Mouse (Mus musculus) forebrain, embryonic 12.5 days (tissue): ENCODE measurements around the gene Ttc28. TPM values are rescaled to one million over a fixed set of nuclear protein-coding genes. Genes with fewer than 3 reads are reported as not detected.

ENCODE experiments used
- ATAC-seq: fragments of 200-750 bp; cut with Nextera tagmentation; 2 replicates; pipeline ENCODE4 v1.8.0; 2017; ENCODE audit warnings: moderate TSS enrichment; ENCODE audit not compliant: low FRiP score
- H3K27ac ChIP-seq: fragments of 300-500 bp; sonication (generic); 2 replicates; pipeline ENCODE4 v1.5.1; 2016; ENCODE audit warnings: mild to moderate bottlenecking
- H3K27me3 ChIP-seq: fragments of 300-500 bp; sonication (generic); 2 replicates; pipeline ENCODE4 v1.6.1; 2016; ENCODE audit warnings: mild to moderate bottlenecking
- H3K36me3 ChIP-seq: fragments of 300-500 bp; sonication (generic); replicated peaks from 2 replicates; pipeline ENCODE4 v1.6.1; 2016; ENCODE audit warnings: mild to moderate bottlenecking
- H3K4me1 ChIP-seq: fragments of 300-500 bp; sonication (generic); 2 replicates; pipeline ENCODE4 v1.6.1; 2016
- H3K4me2 ChIP-seq: fragments of 300-500 bp; sonication (generic); 2 replicates; pipeline ENCODE4 v1.6.1; 2016; ENCODE audit warnings: mild to moderate bottlenecking, moderate library complexity
- H3K4me3 ChIP-seq: fragments of 300-500 bp; sonication (generic); replicated peaks from 2 replicates; pipeline ENCODE4 v1.5.1; 2016; ENCODE audit warnings: mild to moderate bottlenecking
- H3K9ac ChIP-seq: fragments of 300-500 bp; sonication (generic); 2 replicates; pipeline ENCODE4 v1.6.1; 2016; ENCODE audit warnings: mild to moderate bottlenecking
- H3K9me3 ChIP-seq: fragments of 300-500 bp; sonication (generic); 2 replicates; pipeline ENCODE4 v1.6.1; 2016
- WGBS: fragments of 180-500 bp; shearing (Covaris S2); methylation state at CpG from one replicate; pipeline ENCODE4 v1.1.7; 2016; 5-methylcytosine and 5-hydroxymethylcytosine counted together
- polyA plus RNA-seq: library from polyadenylated mRNA; unstranded; fragments of >200 nt; fragmentation: Nextera tagmentation; extraction: Ambion mirVana; gene quantifications from 2 replicates; pipeline ENCODE4 v1.2.1, GENCODE M21; 2016

The Ttc28 gene
- polyA plus RNA-seq, 1 experiment from 2014 or later, result 23.1 TPM

DNA sequence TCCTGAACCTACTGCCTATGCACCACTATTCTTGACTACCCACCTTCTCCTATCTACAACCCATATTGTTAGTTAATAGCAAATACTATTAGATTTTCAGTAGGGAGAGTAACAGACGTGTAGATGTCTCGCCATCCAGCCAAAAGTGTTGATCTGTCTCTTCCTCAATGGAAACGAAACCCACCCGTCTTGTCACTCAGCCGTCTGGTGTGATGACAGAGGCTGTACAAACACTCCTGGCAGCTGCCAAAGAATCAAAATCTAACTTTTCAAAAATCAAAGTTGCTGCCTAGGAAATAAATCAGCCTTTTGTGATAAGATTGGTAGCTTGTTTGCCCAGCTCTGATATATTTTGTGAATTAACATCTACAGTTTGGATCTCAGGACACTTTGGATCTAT lies 123.6 kb downstream of the Ttc28 start:
- 85% methylated on average over 5 of the region's 5 CpGs for WGBS
- H3K36me3 ChIP-seq, result no peaks in the 10 kb centered on the region
- H3K4me2 ChIP-seq, result no peak overlapping the region
- no peak overlapping the region for H3K27ac ChIP-seq
- peaks cover 28% of the 10 kb centered on the region for H3K4me1 ChIP-seq
- no peak overlapping the region for H3K9ac ChIP-seq
- no peak for ATAC-seq
- H3K9me3 ChIP-seq, result no peaks in the 10 kb centered on the region
- H3K4me3 ChIP-seq, result no peak overlapping the region
- no peaks in the 10 kb centered on the region for H3K27me3 ChIP-seq

DNA sequence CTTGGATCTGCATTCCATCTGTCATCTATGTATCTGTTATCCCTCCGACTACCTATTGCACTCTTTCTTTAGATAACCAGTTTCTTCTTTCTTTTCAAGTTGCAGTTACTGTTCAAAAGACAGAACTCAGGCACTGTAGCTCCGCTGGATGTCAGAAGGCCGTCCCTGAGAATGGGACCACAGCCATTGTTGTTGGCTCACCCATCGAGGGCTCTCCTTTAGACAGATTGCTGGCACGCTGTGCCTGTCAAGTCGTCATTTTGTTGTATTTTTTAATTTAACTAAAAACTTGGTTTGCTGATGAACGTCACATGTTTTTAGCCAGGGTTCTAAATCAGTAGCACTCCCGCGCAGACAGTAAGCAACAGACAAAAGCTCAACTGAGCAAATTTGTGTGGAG lies 124.1 kb downstream of the Ttc28 start:
- no peak for ATAC-seq
- no peaks in the 10 kb centered on the region for H3K36me3 ChIP-seq
- no peak overlapping the region for H3K4me3 ChIP-seq
- 89% methylated on average over 9 of the region's 9 CpGs for WGBS
- H3K4me1 ChIP-seq, result peaks cover 23% of the 10 kb centered on the region
- no peaks in the 10 kb centered on the region for H3K9me3 ChIP-seq
- H3K27me3 ChIP-seq, result no peaks in the 10 kb centered on the region
- no peak overlapping the region for H3K9ac ChIP-seq
- H3K4me2 ChIP-seq, result no peak overlapping the region
- H3K27ac ChIP-seq, result no peak overlapping the region

DNA sequence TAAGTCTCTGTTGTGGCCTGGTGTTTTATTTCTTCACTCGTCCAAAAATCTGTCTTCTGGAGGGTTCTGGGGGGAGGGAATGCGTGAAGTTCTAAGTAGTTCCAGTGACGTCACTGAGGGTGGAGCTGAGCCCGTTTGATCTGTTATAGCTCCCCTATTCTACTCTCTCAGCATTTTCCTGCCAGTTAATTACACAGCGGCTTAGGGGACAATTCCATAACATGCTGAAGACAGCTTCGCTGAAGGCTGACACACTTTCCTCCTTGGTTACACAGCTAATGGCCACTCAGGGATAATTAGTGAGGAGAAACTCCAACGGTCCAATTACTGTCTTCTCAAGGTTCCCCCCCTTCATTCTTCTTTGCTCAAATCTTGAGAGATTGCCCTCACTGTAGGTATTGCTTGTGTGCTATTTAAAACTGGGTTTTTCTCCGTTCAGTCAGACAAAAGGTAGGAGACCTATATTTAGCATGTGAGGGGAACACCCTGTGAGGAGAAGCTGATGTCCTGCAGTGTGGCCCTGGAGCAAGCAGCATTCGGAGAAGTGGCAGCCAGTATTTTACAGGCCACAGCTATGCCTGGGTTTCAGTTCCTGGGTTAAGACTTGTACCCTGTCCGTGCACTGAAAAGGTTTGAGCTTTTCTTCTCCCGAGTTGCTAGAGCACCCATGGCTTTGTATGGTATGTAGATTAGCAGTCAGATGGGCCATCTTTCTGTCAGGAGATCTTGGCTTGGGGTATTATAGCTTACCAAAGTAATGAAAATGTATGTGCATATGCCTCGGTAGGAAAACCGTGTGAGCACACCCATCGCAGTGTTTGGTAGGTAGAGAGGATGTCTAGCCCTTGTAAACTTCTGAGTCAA lies 126.9 kb downstream of the Ttc28 start:
- no peak overlapping the region for H3K4me3 ChIP-seq
- H3K9ac ChIP-seq, result no peak overlapping the region
- 41% methylated on average over 14 of the region's 14 CpGs for WGBS
- no peaks in the 10 kb centered on the region; the same call in 1 of the 2 replicates for H3K36me3 ChIP-seq
- H3K9me3 ChIP-seq, result no peaks in the 10 kb centered on the region
- H3K4me1 ChIP-seq, result peaks cover 27% of the 10 kb centered on the region
- peak overlapping the region; percentile 75 for H3K27ac ChIP-seq
- H3K4me2 ChIP-seq, result no peak overlapping the region
- H3K27me3 ChIP-seq, result no peaks in the 10 kb centered on the region
- ATAC-seq, result peak; percentile 64; the same call in 1 of the 2 replicates

DNA sequence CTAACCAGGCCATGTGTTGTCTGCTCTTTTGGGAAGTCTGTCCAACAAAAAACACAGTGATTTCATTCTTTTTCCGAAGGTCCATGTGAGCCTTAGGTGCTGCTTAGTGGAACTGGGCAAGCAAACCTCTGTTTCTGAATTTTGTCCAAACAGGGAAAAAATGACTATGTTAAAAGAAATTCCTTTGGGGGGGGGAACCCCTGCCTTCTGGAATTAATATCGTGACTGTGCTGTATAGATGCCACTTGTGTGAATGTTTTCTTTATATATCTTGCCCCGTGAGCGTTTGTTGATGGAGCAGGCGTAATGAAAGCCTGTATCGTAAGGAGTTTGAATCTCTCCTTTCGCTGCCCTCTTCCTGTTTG lies 127.5 kb downstream of the Ttc28 start:
- WGBS, result 84% methylated on average over 7 of the region's 7 CpGs
- ATAC-seq, result no peak
- Histone ChIP-seq H3K4me2 (no peak overlapping the region), H3K9ac (no peak overlapping the region), H3K36me3 (no peaks in the 10 kb centered on the region; the same call in 1 of the 2 replicates), H3K9me3 (no peaks in the 10 kb centered on the region), H3K27ac (no peak overlapping the region; the same call in none of the 2 replicates), H3K4me3 (no peak overlapping the region), H3K27me3 (no peaks in the 10 kb centered on the region), H3K4me1 (peaks cover 29% of the 10 kb centered on the region)

DNA sequence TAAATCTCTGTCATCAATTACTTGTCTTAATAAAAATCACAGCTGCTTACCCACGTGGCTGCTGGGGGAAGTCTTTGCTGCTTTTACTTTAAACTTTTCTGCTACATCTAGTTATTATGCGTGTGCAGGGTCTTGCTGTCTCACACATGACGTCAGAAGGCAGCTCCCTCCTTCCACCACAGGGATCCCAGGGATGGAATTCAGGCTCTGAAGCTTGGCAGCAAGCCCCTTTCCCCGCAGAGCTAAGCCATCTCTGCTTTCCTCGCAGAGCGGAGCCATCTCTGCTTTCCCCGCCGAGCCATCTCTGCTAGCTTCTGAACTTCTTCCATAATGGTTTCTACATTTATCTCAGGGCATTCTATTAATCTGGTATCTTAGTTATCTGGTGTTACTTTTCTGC lies 128.3 kb downstream of the Ttc28 start:
- ATAC-seq, result no peak
- H3K4me3 ChIP-seq, result no peak overlapping the region

DNA sequence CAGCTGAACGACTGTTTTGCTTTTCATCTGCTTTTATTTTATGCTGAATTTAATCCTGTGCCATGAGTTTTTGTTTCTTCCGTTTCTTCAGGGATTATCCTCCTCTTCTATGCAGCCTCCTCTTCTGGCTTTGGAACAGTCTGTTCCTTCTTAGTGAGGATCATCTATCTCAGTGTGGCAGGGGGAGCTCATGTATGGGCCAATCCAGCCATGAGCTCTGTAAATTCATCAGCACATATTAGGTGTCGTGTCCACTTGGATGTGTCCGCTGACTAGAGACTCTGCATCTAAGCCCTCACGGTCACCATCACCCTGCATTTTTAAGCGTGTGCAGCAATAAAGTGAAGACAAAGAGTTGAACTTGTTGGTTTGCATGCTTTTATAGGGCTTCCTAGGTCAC lies 128.8 kb downstream of the Ttc28 start:
- Histone ChIP-seq H3K27me3 (no peaks in the 10 kb centered on the region), H3K4me3 (no peak overlapping the region), H3K4me1 (peaks cover 37% of the 10 kb centered on the region), H3K36me3 (no peaks in the 10 kb centered on the region; the same call in 1 of the 2 replicates), H3K9ac (no peak overlapping the region), H3K27ac (no peak overlapping the region), H3K4me2 (no peak overlapping the region), H3K9me3 (no peaks in the 10 kb centered on the region)
- no peak for ATAC-seq
- 77% methylated on average over 6 of the region's 6 CpGs for WGBS

More for the DNA sequence above, 128.3 kb downstream of the Ttc28 start:
- no peaks in the 10 kb centered on the region for H3K9me3 ChIP-seq
- H3K4me1 ChIP-seq, result peaks cover 37% of the 10 kb centered on the region
- no peak overlapping the region for H3K9ac ChIP-seq
- H3K27me3 ChIP-seq, result no peaks in the 10 kb centered on the region
- H3K27ac ChIP-seq, result no peak overlapping the region
- 60% methylated on average over 8 of the region's 8 CpGs for WGBS
- no peaks in the 10 kb centered on the region; the same call in 1 of the 2 replicates for H3K36me3 ChIP-seq
- no peak overlapping the region for H3K4me2 ChIP-seq

DNA sequence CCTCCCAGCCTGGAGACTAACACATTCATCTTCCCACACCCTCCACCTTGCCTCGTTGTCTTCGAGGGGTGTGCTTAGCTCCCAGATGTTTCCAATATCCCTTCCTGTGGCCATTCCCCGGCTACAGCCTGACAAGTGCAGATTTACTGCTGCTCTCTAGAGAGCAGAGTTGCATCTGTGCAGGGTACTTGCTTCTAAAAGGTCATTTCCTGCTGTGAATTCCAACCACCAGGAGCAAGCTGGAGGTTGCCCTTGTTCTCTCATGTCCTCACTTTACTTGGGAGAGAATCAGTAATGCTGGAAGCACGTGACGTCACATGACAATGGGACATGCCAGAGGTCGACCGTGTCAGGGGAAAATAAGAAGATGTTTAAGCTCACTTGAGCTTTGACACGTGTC lies 131.7 kb downstream of the Ttc28 start:
- no peak overlapping the region for H3K27ac ChIP-seq
- 65% methylated on average over 8 of the region's 8 CpGs for WGBS
- no peak overlapping the region for H3K4me2 ChIP-seq

DNA sequence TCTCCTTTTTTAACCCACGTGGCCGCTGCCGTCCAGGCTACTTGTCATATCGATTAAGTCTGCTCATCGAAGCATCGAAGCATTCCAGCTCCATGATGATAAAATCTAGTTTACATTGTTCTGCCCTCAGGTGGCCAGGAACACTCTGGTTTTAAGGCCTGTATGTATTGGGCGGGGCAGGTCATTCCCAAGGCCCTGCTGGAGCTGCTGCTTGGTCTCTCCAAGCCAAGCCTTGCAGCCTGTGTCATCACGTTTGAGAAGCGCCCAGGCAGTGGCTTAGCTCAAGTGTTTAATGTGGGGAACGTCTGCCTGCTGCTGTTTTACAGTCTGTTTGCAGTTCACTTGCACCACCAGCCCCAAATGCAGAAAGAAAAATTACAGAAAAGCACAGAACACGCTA lies 132.5 kb downstream of the Ttc28 start:
- H3K4me2 ChIP-seq, result no peak overlapping the region
- H3K9ac ChIP-seq, result no peak overlapping the region
- ATAC-seq, result no peak
- 82% methylated on average over 11 of the region's 11 CpGs for WGBS
- H3K4me3 ChIP-seq, result no peak overlapping the region
- H3K27ac ChIP-seq, result peak overlapping the region; percentile 43; the same call in 1 of the 2 replicates
- H3K9me3 ChIP-seq, result peaks cover 6% of the 10 kb centered on the region; the same call in 1 of the 2 replicates
- peaks cover 29% of the 10 kb centered on the region for H3K4me1 ChIP-seq
- H3K27me3 ChIP-seq, result no peaks in the 10 kb centered on the region
- no peaks in the 10 kb centered on the region; the same call in 1 of the 2 replicates for H3K36me3 ChIP-seq

More for the DNA sequence above, 131.7 kb downstream of the Ttc28 start:
- Histone ChIP-seq H3K36me3 (no peaks in the 10 kb centered on the region; the same call in 1 of the 2 replicates), H3K4me3 (no peak overlapping the region), H3K4me1 (peaks cover 37% of the 10 kb centered on the region), H3K9ac (no peak overlapping the region), H3K9me3 (peaks cover 6% of the 10 kb centered on the region; the same call in 1 of the 2 replicates), H3K27me3 (no peaks in the 10 kb centered on the region)
- no peak for ATAC-seq

DNA sequence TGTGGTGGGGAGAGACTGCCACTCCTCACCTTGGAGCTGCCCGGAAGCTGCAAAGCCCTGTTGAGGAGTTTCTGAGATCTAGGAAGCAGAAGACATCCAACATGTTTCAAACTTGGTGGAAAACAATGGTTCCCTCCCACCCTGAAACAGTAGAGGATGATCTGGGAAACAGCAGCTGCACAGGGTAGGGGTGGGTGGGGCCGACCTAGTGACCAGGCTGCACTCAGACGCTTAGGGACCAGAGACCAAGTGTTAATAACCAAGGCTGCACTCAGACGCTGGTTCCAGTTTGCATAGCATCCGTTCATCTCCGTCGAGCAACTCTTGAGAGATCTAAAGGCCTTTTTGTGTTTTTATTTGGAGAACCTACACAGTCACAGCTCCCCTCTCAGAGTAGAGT lies 133.0 kb downstream of the Ttc28 start:
- 69% methylated on average over 7 of the region's 7 CpGs for WGBS
- H3K4me3 ChIP-seq, result no peak overlapping the region
- ATAC-seq, result no peak
- no peak overlapping the region for H3K4me2 ChIP-seq
- H3K9me3 ChIP-seq, result peaks cover 6% of the 10 kb centered on the region; the same call in 1 of the 2 replicates
- no peaks in the 10 kb centered on the region; the same call in 1 of the 2 replicates for H3K36me3 ChIP-seq
- H3K9ac ChIP-seq, result no peak overlapping the region
- no peak overlapping the region for H3K27ac ChIP-seq
- H3K4me1 ChIP-seq, result peaks cover 25% of the 10 kb centered on the region
- no peaks in the 10 kb centered on the region for H3K27me3 ChIP-seq

DNA sequence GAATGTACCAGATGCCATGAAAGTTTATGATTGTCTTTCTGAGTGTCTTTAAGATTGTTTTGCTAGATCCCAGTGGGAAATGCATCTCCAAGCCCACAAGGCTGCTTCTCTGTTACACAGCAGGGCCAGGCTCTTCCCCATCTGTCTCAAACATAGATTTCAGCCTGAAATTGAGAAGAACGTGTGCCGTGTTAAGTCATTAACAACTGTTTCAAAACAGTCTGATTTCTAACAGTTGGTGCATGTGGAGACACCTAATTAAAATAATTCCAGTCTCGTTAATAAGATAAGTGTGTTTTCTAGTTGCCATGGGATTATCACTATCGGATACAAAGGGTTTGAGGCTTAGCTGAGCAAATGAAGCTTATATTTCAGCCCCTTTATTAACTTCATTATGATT lies 135.4 kb downstream of the Ttc28 start:
- no peak overlapping the region for H3K4me3 ChIP-seq
- H3K4me2 ChIP-seq, result no peak overlapping the region
- no peaks in the 10 kb centered on the region for H3K36me3 ChIP-seq
- H3K9me3 ChIP-seq, result peaks cover 6% of the 10 kb centered on the region; the same call in 1 of the 2 replicates
- no peaks in the 10 kb centered on the region for H3K27me3 ChIP-seq
- peak overlapping the region; percentile 38; the same call in 1 of the 2 replicates for H3K27ac ChIP-seq
- ATAC-seq, result 0 out of 2 replicates have a peak, but pooled peaks have one; percentile 49
- WGBS, result 33% methylated on average over 4 of the region's 4 CpGs
- peaks cover 22% of the 10 kb centered on the region for H3K4me1 ChIP-seq
- H3K9ac ChIP-seq, result no peak overlapping the region

DNA sequence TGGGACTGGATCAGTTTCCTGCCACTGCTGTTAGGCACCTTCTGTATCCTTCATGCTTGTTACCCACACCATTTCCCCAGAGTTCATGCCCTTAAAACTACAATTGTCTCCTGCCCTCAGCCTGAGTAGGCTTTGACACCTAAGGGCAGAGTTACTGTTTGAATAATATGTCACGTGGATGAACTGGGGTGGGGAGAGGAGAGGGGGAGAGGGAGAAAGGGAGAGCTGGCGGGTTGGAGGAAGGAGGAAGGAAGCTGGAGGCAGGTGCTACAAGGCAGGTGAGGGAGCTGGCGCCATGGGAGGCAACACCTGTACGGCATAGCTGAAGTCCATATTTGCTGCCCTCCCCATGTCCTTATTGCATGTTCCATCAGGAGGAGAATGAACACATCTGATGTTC lies 137.7 kb downstream of the Ttc28 start:
- no peaks in the 10 kb centered on the region for H3K36me3 ChIP-seq
- H3K4me1 ChIP-seq, result peaks cover 13% of the 10 kb centered on the region
- H3K27ac ChIP-seq, result no peak overlapping the region
- H3K4me3 ChIP-seq, result no peak overlapping the region
- WGBS, result 75% methylated on average over 4 of the region's 4 CpGs
- H3K9me3 ChIP-seq, result peaks cover 6% of the 10 kb centered on the region; the same call in 1 of the 2 replicates
- no peak overlapping the region for H3K4me2 ChIP-seq
- no peak overlapping the region for H3K9ac ChIP-seq
- no peak for ATAC-seq
- H3K27me3 ChIP-seq, result no peaks in the 10 kb centered on the region

DNA sequence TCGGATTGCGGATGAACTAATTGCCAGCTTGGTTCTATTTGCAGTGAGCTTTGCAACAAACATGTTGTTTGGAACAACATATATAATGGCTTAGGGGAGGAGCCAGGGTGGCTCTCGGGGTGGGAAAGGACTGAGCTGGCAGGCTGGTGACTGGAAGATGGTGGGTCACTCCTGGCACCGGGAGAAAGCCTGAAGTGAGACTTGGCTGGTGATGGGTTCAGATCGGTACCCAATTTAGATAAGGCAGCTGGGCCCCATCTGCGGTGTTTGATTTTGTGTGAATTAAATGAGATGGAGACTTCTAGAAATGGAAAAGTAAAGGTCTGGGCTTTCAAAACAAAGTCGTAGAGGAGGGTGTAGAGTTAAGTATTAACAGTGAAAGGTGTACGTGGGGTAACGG lies 142.7 kb downstream of the Ttc28 start:
- H3K4me3 ChIP-seq, result no peak overlapping the region
- no peak for ATAC-seq
- no peaks in the 10 kb centered on the region for H3K27me3 ChIP-seq
- no peak overlapping the region for H3K27ac ChIP-seq
- WGBS, result 89% methylated on average over 9 of the region's 9 CpGs
- H3K9ac ChIP-seq, result no peak overlapping the region
- H3K4me1 ChIP-seq, result peaks cover 52% of the 10 kb centered on the region
- no peak overlapping the region for H3K4me2 ChIP-seq
- no peaks in the 10 kb centered on the region for H3K9me3 ChIP-seq
- H3K36me3 ChIP-seq, result no peaks in the 10 kb centered on the region

DNA sequence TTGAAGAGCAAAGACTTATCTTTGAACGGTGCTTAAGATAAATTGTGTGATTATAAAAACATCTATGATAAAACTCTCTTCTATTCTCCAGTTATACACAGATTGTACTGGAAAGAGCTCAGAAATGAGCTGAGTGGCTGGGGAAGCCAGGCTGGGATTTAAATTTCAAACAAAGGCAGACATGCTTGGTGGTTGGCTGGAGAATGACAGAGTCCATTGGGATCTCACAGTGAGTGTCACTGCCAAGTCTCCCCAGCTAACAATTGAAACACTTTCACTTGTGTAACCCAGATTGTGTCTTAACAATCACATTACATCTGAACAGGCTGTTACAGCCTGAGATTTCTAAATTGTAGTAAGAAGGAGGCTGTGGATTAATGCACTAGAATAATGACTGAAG lies 143.3 kb downstream of the Ttc28 start:
- H3K9me3 ChIP-seq, result no peaks in the 10 kb centered on the region
- H3K36me3 ChIP-seq, result no peaks in the 10 kb centered on the region
- no peak overlapping the region for H3K9ac ChIP-seq
- ATAC-seq, result no peak
- H3K4me1 ChIP-seq, result peaks cover 58% of the 10 kb centered on the region
- H3K4me3 ChIP-seq, result no peak overlapping the region
- no peak overlapping the region for H3K4me2 ChIP-seq
- no peaks in the 10 kb centered on the region for H3K27me3 ChIP-seq
- H3K27ac ChIP-seq, result peak overlapping the region; percentile 74
- 94% methylated on average over 1 of the region's 1 CpGs for WGBS
